Comparison of ENCODE assay signal across 17 mouse cellular contexts in genomic region chr13:53862336-53862735, GRCm38 (mm10).
DNase-seq lines count a peak whose midpoint lies in the region; TF ChIP-seq lines count a peak whose summit lies in the region.
"Had no signal": no experiment of that assay in that cellular context is flagged by ENCODE, and none has a peak within 500 bp of the region (broad histone marks: within the 10 kb centered on the region; RNA-seq: fewer than 3 reads in every experiment).

No protein-coding gene starts in this region.

- DNase-seq in embryo, embryonic 10.5 days (ENCODE audit: low spot score), result peak; percentile 6
- DNase-seq in embryo, embryonic 9.5 days (ENCODE audit: extremely low spot score), result no peak
- DNase-seq in layer of hippocampus, adult 2 months (ENCODE audit: low spot score in 2 of 2), result no peak
- no peak for DNase-seq in layer of hippocampus, adult 8-10 months (ENCODE audit: low spot score in 2 of 2)
- peak; percentile 12 for DNase-seq in embryonic facial prominence, embryonic 10.5 days (ENCODE audit: low spot score)
- peak; percentile 19 to 27 for DNase-seq in layer of hippocampus, postnatal 10 days (ENCODE audit: low spot score in 2 of 2)
- no peak for DNase-seq in testis, postnatal 10 days (ENCODE audit: low spot score)
- DNase-seq in left cerebral cortex, adult 11 months (ENCODE audit: low spot score), result no peak
- DNase-seq: adrenal gland, postnatal 10 days; cerebellum, adult 11-12 months; gastrocnemius, postnatal 25 days; kidney, adult 11 months; kidney, postnatal 10 days; lung, postnatal 10 days; thymus, adult 2 months had no signal

- 56% methylated on average over 4 of the region's 4 CpGs for WGBS in embryonic facial prominence, embryonic 10.5 days

- no peak overlapping the region for H3K4me3 ChIP-seq in layer of hippocampus, adult 2 months
- no peak overlapping the region for H3K4me3 ChIP-seq in embryonic facial prominence, embryonic 10.5 days
- H3K4me3 ChIP-seq: hindbrain, embryonic 13.5 days; limb, embryonic 15.5 days had no signal

- H3K9me3 ChIP-seq in embryonic facial prominence, embryonic 10.5 days, result no peaks in the 10 kb centered on the region
- H3K9me3 ChIP-seq: hindbrain, embryonic 13.5 days; limb, embryonic 15.5 days had no signal

- no peaks in the 10 kb centered on the region for H3K36me3 ChIP-seq in embryonic facial prominence, embryonic 10.5 days (replicated peaks)
- H3K36me3 ChIP-seq: hindbrain, embryonic 13.5 days; limb, embryonic 15.5 days had no signal

- peaks cover 6% of the 10 kb centered on the region for H3K4me1 ChIP-seq in embryonic facial prominence, embryonic 10.5 days

- H3K27me3 ChIP-seq in embryonic facial prominence, embryonic 10.5 days (replicated peaks; ENCODE audit: low read depth, poor library complexity, severe bottlenecking), result no peaks in the 10 kb centered on the region
- H3K27me3 ChIP-seq: hindbrain, embryonic 13.5 days; limb, embryonic 15.5 days had no signal

- H3K27ac ChIP-seq in layer of hippocampus, adult 2 months, result peak overlapping the region; percentile 78
- no peak overlapping the region for H3K27ac ChIP-seq in embryonic facial prominence, embryonic 10.5 days (replicated peaks)
- H3K27ac ChIP-seq: hindbrain, embryonic 13.5 days; limb, embryonic 15.5 days had no signal

- no peak for TF ChIP-seq CTCF in layer of hippocampus, adult 2 months (conservative IDR thresholded peaks at IDR 0.05)

Comparison
In these comparisons a context has a peak if more than half of its experiments do, and no peak if none do; other contexts are left out.
1. DNase-seq: peak in embryo, embryonic 10.5 days (single experiment), embryonic facial prominence, embryonic 10.5 days (single experiment) and layer of hippocampus, postnatal 10 days (2 of 2); none in embryo, embryonic 9.5 days (single experiment), layer of hippocampus, adult 2 months (0 of 2), layer of hippocampus, adult 8-10 months (0 of 2), testis, postnatal 10 days (single experiment) and left cerebral cortex, adult 11 months (single experiment).